Mouse (Mus musculus): Measurements from ENCODE around the gene Tmem88. TPM values are rescaled to one million over a fixed set of nuclear protein-coding genes. Genes with fewer than 3 reads are reported as not detected.

The Tmem88 gene
- total RNA-seq, 2 experiments from 2014 or later, result 2.6 to 5.0 TPM

GRCm38 (mm10) chr11:69406867-69407723, 9.1 kb upstream of the Tmem88 start:
- DNase-seq (ENCODE audit: low spot score in 2 of 2), result no peak
- Histone ChIP-seq H3K27ac (peak overlapping the region; percentile 99; the same call in 1 of the 2 replicates), H3K4me3 (peak overlapping the region; percentile 8; the same call in 1 of the 2 replicates)
- no peak for TF ChIP-seq CTCF (conservative IDR thresholded peaks at IDR 0.05)

DNA sequence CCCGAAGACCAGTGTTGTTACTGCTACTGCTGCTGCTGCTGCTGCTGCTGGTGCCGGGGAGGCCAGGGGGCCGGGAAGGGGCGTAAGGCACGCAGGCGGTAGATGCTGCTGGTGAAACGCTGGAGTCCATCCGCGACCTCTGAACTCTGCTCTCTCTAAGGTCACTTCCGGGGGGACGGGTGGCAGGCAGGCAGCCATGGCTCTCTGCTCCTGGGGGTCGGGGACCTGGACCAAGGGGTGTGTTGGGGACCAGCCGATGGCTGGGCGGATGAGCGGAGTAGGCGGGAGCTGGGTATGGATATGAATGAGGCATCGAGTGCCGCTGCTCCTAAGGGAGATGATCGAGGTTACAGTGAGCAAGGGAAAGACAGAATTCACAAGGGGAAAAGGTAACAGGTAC, 8.2 kb upstream of the Tmem88 start:
- Histone ChIP-seq H3K27ac (no peak overlapping the region), H3K4me3 (no peak overlapping the region)
- DNase-seq (ENCODE audit: low spot score in 2 of 2), result no peak
- TF ChIP-seq CTCF (conservative IDR thresholded peaks at IDR 0.05), result no peak

- Histone ChIP-seq H3K27ac (no peak overlapping the region), H3K4me3 (no peak overlapping the region)
- TF ChIP-seq CTCF (conservative IDR thresholded peaks at IDR 0.05), result no peak
- no peak for DNase-seq (ENCODE audit: low spot score in 2 of 2)
Observed at GRCm38 (mm10) chr11:69405397-69406200, 7.6 kb upstream of the Tmem88 start.

DNA sequence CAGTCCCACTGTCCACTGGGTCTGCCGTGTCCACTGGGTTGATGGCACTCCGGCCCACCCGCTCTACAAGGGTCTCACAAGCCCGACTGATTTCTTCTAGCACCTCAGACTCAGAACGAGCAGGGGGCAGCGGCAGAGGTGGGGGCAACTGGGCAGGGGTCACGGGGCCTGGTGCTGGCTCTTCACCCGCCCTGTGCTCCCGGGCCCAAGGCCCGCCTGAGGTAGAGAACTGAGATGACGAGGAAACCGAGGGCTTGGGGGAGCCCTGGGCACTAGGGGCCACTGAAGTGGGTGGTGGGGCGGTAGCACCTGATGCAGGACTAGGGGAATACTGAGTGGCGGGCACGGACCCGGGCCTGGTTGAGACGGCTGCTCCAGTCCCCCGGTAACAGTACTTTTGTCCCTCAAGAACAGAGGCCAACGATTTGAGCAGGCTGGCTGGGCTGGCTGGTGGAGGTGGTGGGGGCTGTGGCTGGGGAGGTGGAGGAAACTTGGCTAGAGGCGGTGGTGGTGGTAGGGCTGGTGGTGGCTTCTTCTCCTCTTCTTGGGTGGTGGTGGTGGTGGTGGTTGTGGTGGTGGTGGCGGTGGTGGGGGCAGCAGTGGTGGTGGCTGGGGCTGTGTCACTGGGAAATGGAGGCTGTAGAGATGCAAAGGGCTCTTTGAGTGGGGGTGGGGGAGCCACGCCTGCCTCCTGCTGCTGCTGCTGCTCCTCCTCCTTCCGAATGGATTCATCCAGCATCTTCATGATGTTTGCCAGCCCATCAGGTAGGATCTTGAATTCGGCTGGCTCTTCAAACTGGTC, 6.8 kb upstream of the Tmem88 start:
- TF ChIP-seq CTCF (conservative IDR thresholded peaks at IDR 0.05), result no peak
- no peak overlapping the region for H3K4me3 ChIP-seq
- no peak for DNase-seq (ENCODE audit: low spot score in 2 of 2)
- H3K27ac ChIP-seq, result no peak overlapping the region

- DNase-seq (ENCODE audit: low spot score in 2 of 2), result no peak
- no peak for TF ChIP-seq CTCF (conservative IDR thresholded peaks at IDR 0.05)
- no peak overlapping the region for H3K4me3 ChIP-seq
- no peak overlapping the region for H3K27ac ChIP-seq
Observed at GRCm38 (mm10) chr11:69403691-69404594, 5.9 kb upstream of the Tmem88 start.

GRCm38 (mm10) chr11:69401987-69402386, 4.0 kb upstream of the Tmem88 start:
- Histone ChIP-seq H3K27ac (no peak overlapping the region), H3K4me3 (no peak overlapping the region)
- TF ChIP-seq CTCF (conservative IDR thresholded peaks at IDR 0.05), result no peak
- DNase-seq (ENCODE audit: low spot score in 2 of 2), result no peak

DNA sequence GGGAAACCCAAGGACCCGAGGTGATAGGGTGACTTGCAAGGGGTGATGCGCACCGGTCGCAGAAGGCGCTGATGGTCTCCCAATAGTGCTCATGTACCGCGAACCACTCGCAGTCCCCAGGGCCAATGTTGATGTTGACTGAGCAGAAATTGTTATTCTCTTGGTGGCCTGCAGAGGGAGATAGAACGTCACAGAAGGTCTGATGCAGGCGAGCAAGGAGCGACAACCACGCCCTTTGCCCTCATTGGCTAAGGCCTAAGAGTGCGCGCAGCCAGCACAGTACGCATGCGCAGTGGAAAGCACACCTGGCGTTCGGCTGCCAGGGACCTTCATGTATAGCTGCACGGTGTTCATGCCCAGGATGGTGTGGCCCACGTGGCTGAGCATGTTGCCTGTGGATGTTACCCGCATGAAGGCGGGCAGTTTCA, 3.2 kb upstream of the Tmem88 start:
- Histone ChIP-seq H3K27ac (peak overlapping the region; percentile 58), H3K4me3 (no peak overlapping the region)
- peak; percentile 95 for TF ChIP-seq CTCF (conservative IDR thresholded peaks at IDR 0.05)
- DNase-seq (ENCODE audit: low spot score in 2 of 2), result peak; percentile 89 to 93

- DNase-seq (ENCODE audit: low spot score in 2 of 2), result no peak
- Histone ChIP-seq H3K4me3 (no peak overlapping the region), H3K27ac (no peak overlapping the region)
- TF ChIP-seq CTCF (conservative IDR thresholded peaks at IDR 0.05), result no peak
Observed at GRCm38 (mm10) chr11:69400083-69400850, 2.2 kb upstream of the Tmem88 start.

DNA sequence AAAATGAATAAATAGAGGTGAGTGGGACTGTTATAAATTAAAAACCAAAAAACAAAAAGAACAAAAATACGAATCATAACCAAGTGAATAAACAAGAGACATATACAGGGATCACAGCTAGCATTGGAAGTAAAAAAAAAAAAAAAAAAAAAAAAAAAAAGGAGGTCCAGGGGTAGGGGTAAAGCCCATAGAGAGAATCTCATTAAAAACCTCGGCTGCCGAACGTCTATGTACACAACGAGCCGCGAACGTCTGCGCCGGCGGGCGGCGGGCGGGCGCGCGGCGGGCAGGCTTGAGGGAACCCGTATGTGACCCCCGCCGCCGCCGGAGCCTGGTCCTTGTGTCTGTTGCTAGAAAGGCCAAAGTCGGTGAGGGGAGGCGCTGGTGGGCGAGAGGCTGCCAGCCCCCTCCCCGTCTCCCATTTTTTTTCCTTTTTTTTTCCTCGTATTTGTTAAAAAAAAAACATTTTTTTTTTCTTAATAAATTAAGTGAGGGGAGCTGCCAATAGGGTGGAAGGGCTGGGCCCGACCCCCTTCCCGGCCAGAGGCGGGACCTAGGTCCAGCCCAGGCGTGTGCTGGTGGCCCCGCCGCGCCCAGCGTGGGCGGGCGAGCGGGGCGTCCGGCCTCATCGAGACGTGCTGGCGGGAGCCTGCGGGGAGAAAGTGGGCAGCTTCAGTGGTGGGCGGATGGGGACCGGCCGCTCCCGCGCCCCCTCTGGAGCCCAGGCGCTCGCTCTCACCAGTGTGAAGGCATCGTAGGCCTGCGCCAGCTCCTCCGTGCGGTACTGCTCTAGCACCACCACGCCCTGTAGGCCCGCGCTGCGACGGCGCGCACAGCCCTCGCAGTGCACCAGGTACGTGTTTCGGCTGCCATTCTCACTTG, 1.4 kb upstream of the Tmem88 start:
- Histone ChIP-seq H3K27ac (no peak overlapping the region), H3K4me3 (no peak overlapping the region)
- no peak for DNase-seq (ENCODE audit: low spot score in 2 of 2)
- no peak for TF ChIP-seq CTCF (conservative IDR thresholded peaks at IDR 0.05)

DNA sequence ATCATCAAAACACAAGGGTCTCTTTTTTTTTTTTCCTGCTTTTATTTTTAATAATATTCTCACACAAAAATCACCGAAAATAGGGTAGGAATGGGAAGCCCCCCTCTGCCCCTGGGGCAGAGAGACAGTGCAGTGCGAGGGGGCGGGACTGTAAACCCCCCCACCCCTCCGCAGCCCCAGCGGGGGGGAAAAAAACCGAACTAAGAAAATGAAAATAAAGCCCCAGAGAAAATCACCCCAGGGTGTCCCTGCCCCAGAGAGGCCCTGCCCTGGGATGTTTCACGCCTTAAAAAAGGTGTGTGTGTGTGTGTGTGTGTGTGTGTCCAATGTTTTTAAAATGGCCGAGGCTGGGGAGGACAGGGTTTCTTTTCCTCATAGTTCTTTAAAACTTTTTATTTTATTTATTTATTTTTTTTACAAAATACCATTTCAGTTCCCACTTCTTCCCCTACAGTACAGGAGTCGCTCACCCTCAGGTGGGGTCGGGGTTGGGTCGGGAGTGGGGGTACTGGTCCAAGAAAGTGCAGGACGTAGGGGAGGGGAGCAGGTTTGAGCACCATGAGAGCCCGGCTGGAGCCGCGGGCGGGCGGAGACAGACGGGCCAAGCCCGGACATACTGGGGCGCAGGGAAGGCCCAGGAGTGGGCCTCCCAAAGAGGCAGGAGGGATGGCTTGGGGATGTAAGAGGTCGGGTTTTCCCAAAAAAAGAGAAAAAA, 609 bp upstream of the Tmem88 start:
- Histone ChIP-seq H3K27ac (peak overlapping the region; percentile 98), H3K4me3 (peak overlapping the region; percentile 70; the same call in 1 of the 2 replicates)
- no peak for DNase-seq (ENCODE audit: low spot score in 2 of 2)
- no peak for TF ChIP-seq CTCF (conservative IDR thresholded peaks at IDR 0.05)

Data from layer of hippocampus, adult 2 months (tissue).